Mouse (Mus musculus) CD4-positive, CD25-positive, alpha-beta regulatory T cell (primary cell): ENCODE measurements around the gene Prr15. TPM values are rescaled to one million over a fixed set of nuclear protein-coding genes. Genes with fewer than 3 reads are reported as not detected.

Source experiments
- polyA plus RNA-seq: library from polyadenylated mRNA; unstranded; fragments of 100-300 nt; shearing (Covaris generic); gene quantifications from one replicate; pipeline ENCODE4 v1.2.1, GENCODE M21; 2017

The Prr15 gene
- not detected for polyA plus RNA-seq

GRCm38 (mm10) chr6:54325246-54325885, at the start of gene Prr15:
TSS of gene Prr15 (plus strand) at chr6:54325835.

Other genes starting within 250 kb of the Prr15 start
- 0.05 TPM for gene Wipf3, start 103.8 kb downstream of the Prr15 start, polyA plus RNA-seq
- gene Scrn1, start 240.7 kb downstream of the Prr15 start, polyA plus RNA-seq: not detected